Mouse (Mus musculus) lung, postnatal 0 days (tissue): ENCODE results near the gene Igsf3.

Experiments used
- CTCF ChIP-seq: IDR thresholded peaks from 2 replicates; pipeline ENCODE4 v1.5.1; 2016; ENCODE audit warnings: antibody characterized with exemption, mild to moderate bottlenecking
- EP300 ChIP-seq: IDR thresholded peaks from 2 replicates; pipeline ENCODE4 v1.6.1; 2016; ENCODE audit warnings: antibody characterized with exemption, mild to moderate bottlenecking, control low read depth

GRCm38 (mm10) chr3:101401501-101401900, 24.6 kb downstream of the Igsf3 start:
- no peak for TF ChIP-seq CTCF
- TF ChIP-seq EP300 = no peak
